Mouse (Mus musculus) kidney, embryonic 14.5 days (tissue): ENCODE data around the gene Atp9a. TPM values are rescaled to one million over a fixed set of nuclear protein-coding genes. Genes with fewer than 3 reads are reported as not detected.

Source experiments
- ATAC-seq: fragments of 200-750 bp; cut with Nextera tagmentation; 2 replicates; pipeline ENCODE4 v1.8.0; 2017; ENCODE audit warnings: moderate number of reproducible peaks, mild to moderate bottlenecking, moderate TSS enrichment, moderate library complexity; ENCODE audit not compliant: low FRiP score, low TSS enrichment
- H3K27ac ChIP-seq: fragments of 300-500 bp; sonication (generic); 2 replicates; pipeline ENCODE4 v1.5.1; 2014; ENCODE audit warnings: low read depth, mild to moderate bottlenecking, low read length, moderate library complexity, mixed read lengths
- H3K27me3 ChIP-seq: fragments of 300-500 bp; sonication (generic); 2 replicates; pipeline ENCODE4 v1.6.1; 2014; ENCODE audit warnings: mild to moderate bottlenecking, low read length; ENCODE audit not compliant: control insufficient read depth, insufficient read depth
- H3K36me3 ChIP-seq: fragments of 300-500 bp; sonication (generic); 2 replicates; pipeline ENCODE4 v1.6.1; 2014; ENCODE audit warnings: low read length, mixed read lengths; ENCODE audit not compliant: control insufficient read depth, insufficient read depth
- H3K4me1 ChIP-seq: fragments of 300-500 bp; sonication (generic); 2 replicates; pipeline ENCODE4 v1.6.1; 2014; ENCODE audit warnings: low read length, mixed read lengths; ENCODE audit not compliant: control insufficient read depth, insufficient read depth
- H3K4me2 ChIP-seq: fragments of 300-500 bp; sonication (generic); replicated peaks from 2 replicates; pipeline ENCODE4 v1.6.1; 2014; ENCODE audit warnings: low read depth, mild to moderate bottlenecking, low read length
- H3K4me3 ChIP-seq: fragments of 300-500 bp; sonication (generic); 2 replicates; pipeline ENCODE4 v1.5.1; 2014; ENCODE audit warnings: mild to moderate bottlenecking, low read length
- H3K9ac ChIP-seq: fragments of 300-500 bp; sonication (generic); 2 replicates; pipeline ENCODE4 v1.6.1; 2014; ENCODE audit warnings: low read depth, mild to moderate bottlenecking, low read length, moderate library complexity
- H3K9me3 ChIP-seq: fragments of 300-500 bp; sonication (generic); 2 replicates; pipeline ENCODE4 v1.6.1; 2016; ENCODE audit warnings: low read length; ENCODE audit not compliant: control insufficient read depth
- WGBS: fragments of 180-500 bp; shearing (Covaris S2); extraction: QIAGEN DNeasy Blood & Tissue Kit; methylation state at CpG from one replicate; pipeline ENCODE4 v1.1.7; 2014; 5-methylcytosine and 5-hydroxymethylcytosine counted together
- polyA plus RNA-seq: library from polyadenylated mRNA; unstranded; fragments of >200 nt; fragmentation: Nextera tagmentation; extraction: Ambion mirVana; gene quantifications from 2 replicates; pipeline ENCODE4 v1.2.1, GENCODE M21; 2014

Gene Atp9a
- polyA plus RNA-seq, 1 experiment from 2014 or later: 8.0 TPM

DNA sequence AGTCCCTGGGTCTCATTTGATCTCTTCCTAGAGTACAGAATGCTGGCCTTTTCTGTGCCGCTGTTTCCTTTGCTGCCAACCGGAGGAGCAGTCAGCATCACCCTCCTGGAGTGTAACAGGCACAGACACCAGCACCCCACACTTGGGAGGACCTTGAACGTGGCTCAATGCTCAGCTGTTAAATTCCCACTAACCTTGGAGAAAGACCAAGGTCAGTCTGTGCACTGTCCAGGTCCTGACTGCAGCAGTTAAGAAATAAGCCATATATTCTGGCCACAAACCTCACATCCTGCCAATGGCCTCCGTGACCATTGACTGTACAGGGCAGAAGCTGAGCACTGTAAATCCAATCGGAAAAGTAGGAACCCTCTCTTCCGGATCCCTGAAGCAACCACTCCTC lies 148.5 kb downstream of the Atp9a start:
- Histone ChIP-seq H3K9ac (no peak overlapping the region), H3K27ac (no peak overlapping the region), H3K27me3 (peaks cover 20% of the 10 kb centered on the region), H3K36me3 (no peaks in the 10 kb centered on the region), H3K4me2 (no peak overlapping the region), H3K4me3 (no peak overlapping the region), H3K9me3 (no peaks in the 10 kb centered on the region), H3K4me1 (peaks cover 8% of the 10 kb centered on the region; the same call in 1 of the 2 replicates)
- 85% methylated on average over 6 of the region's 6 CpGs for WGBS
- ATAC-seq: no peak

DNA sequence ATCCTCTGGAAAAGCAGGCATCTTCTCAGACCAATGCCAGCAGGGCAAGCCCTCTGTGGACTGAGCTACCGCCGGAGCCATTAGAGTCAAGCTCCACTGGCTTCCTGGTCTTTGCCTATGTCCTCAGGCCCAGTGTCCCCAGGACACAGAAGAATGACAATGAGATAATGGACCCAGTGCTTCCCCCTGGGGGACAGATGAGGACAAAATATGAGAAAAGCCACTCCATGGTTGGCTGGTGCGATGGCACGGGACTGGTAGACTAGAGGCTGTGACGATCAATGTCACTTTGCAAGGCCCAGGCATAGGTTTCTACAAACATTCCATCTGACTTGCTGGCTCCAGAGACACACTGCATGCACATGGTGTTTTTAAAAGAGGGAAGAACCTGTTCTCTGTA lies 149.2 kb downstream of the Atp9a start:
- no peak overlapping the region for H3K4me3 ChIP-seq
- H3K9ac ChIP-seq: no peak overlapping the region
- no peak overlapping the region for H3K27ac ChIP-seq
- H3K4me1 ChIP-seq: peaks cover 10% of the 10 kb centered on the region; the same call in 1 of the 2 replicates
- no peaks in the 10 kb centered on the region for H3K36me3 ChIP-seq
- no peaks in the 10 kb centered on the region for H3K9me3 ChIP-seq
- no peak overlapping the region for H3K4me2 ChIP-seq
- 77% methylated on average over 5 of the region's 5 CpGs for WGBS
- peaks cover 20% of the 10 kb centered on the region for H3K27me3 ChIP-seq
- ATAC-seq: no peak

DNA sequence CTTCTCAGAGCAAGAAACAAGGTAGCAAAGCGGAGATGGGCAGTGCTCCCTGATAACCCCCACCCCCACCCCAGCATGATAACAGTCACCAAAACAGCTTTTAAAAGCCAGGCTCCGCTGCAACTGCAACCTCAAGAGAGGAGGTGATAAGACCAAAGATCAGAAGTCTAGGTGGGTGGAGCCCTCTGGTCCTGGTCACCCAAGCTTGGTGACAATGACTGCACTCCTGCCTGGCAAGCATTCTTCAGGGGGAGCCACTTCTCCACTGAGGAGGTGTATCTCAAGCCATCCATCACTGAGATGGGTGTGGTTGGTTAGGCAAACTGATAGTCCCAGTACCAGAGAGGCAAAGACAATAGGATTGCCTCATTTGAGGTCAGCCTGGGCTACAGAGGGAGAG lies 151.1 kb downstream of the Atp9a start:
- Histone ChIP-seq H3K9me3 (no peaks in the 10 kb centered on the region), H3K9ac (no peak overlapping the region), H3K27ac (no peak overlapping the region), H3K27me3 (peaks cover 20% of the 10 kb centered on the region), H3K4me2 (no peak overlapping the region), H3K36me3 (no peaks in the 10 kb centered on the region), H3K4me1 (peaks cover 13% of the 10 kb centered on the region; the same call in 1 of the 2 replicates), H3K4me3 (no peak overlapping the region)
- WGBS: 60% methylated on average over 2 of the region's 2 CpGs
- ATAC-seq: no peak

DNA sequence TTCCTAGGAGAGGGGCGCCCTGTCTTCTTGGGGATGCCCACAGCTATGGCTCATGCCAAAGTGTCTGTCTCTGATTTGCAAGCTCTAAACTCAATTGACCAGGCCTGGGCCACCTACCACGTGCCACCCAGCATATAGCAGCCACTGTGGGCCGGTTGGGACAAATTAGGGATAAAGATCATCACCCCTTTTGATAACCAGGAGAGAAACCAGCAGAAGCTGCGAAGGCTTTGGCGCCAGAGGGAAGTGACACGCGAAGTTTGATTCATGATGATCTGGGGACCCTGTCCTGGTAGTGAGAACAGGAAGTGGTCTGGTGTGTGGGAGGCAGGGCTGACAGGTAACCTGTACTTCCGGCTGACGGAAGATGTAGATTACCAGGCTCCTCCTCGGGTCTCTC lies 151.7 kb downstream of the Atp9a start:
- H3K4me3 ChIP-seq: peak overlapping the region; percentile 49
- H3K4me1 ChIP-seq: peaks cover 13% of the 10 kb centered on the region; the same call in 1 of the 2 replicates
- no peaks in the 10 kb centered on the region for H3K9me3 ChIP-seq
- peak overlapping the region; percentile 82 for H3K4me2 ChIP-seq
- no peaks in the 10 kb centered on the region for H3K36me3 ChIP-seq
- peaks cover 20% of the 10 kb centered on the region for H3K27me3 ChIP-seq
- no peak overlapping the region for H3K27ac ChIP-seq
- WGBS: 27% methylated on average over 10 of the region's 10 CpGs
- no peak for ATAC-seq
- H3K9ac ChIP-seq: peak overlapping the region; percentile 58

DNA sequence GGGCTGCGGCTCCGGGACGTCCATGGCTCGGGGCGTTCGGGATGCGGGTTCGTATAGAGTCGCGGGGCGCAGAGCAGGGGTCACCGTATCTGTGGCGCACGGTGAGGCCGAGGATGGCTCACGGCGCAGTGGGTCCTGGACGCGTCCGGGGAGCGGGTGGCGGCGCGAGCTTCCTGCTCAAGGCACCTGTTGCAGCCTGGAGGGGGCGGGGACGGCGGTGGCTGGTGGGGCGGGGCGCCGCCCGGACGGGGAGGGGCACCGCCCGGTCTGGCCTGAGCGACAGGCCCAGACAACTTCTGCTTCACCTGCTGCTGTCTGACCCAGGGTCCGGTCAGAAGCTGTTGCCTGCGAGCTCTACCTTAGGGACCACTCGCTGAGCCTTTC lies 152.0 kb downstream of the Atp9a start:
- no peak overlapping the region for H3K27ac ChIP-seq
- peak; percentile 75 for ATAC-seq
- peak overlapping the region; percentile 49 for H3K4me3 ChIP-seq
- peaks cover 20% of the 10 kb centered on the region for H3K27me3 ChIP-seq
- peaks cover 13% of the 10 kb centered on the region; the same call in 1 of the 2 replicates for H3K4me1 ChIP-seq
- no peaks in the 10 kb centered on the region for H3K9me3 ChIP-seq
- H3K4me2 ChIP-seq: peak overlapping the region; percentile 82
- peak overlapping the region; percentile 58 for H3K9ac ChIP-seq
- WGBS: under 1% methylated on average over 37 of the region's 38 CpGs
- H3K36me3 ChIP-seq: no peaks in the 10 kb centered on the region

DNA sequence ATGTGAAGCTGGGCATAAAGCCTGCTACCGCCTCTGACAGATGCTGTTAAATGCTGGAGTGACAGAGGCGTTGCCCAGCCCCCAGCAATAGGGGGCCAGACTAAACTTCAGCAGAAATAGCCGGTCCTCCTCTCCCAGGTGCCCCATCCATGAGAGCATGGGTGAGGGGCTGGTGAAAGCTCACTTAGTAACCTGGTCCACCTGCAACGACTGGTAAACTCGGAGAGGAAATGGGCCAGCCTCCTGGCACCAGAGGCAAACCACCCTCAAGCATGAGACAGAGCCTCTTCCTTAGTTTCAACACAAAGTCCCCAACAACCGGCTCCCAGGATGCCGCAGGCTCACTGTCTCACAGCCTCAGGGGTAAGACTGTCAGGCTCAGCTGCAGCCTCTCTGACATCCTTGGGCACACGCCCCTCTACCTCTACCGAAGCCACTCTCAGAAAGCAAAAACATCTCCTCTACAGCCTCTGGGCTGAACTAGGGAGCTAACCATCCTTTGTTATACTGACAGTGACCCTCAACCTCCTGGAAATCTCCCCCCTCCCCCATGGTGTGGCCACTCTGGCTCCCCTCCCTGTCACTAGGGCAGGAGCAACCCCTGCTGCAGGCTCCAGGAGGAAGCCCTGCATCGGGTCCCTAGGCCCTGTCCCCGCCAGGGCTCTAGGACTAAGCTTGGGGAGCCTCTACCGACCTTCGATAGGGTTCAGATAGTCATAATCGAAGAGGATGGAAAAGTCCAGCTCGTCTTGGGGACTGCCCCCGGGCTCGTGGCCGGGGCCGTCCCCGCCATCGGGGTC lies 152.6 kb downstream of the Atp9a start:
- peaks cover 20% of the 10 kb centered on the region for H3K27me3 ChIP-seq
- 6% methylated on average over 21 of the region's 21 CpGs for WGBS
- peaks cover 13% of the 10 kb centered on the region; the same call in 1 of the 2 replicates for H3K4me1 ChIP-seq
- H3K4me2 ChIP-seq: peak overlapping the region; percentile 82
- ATAC-seq: no peak
- peak overlapping the region; percentile 49 for H3K4me3 ChIP-seq
- H3K9ac ChIP-seq: peak overlapping the region; percentile 58
- no peaks in the 10 kb centered on the region for H3K9me3 ChIP-seq
- no peaks in the 10 kb centered on the region for H3K36me3 ChIP-seq
- no peak overlapping the region for H3K27ac ChIP-seq

DNA sequence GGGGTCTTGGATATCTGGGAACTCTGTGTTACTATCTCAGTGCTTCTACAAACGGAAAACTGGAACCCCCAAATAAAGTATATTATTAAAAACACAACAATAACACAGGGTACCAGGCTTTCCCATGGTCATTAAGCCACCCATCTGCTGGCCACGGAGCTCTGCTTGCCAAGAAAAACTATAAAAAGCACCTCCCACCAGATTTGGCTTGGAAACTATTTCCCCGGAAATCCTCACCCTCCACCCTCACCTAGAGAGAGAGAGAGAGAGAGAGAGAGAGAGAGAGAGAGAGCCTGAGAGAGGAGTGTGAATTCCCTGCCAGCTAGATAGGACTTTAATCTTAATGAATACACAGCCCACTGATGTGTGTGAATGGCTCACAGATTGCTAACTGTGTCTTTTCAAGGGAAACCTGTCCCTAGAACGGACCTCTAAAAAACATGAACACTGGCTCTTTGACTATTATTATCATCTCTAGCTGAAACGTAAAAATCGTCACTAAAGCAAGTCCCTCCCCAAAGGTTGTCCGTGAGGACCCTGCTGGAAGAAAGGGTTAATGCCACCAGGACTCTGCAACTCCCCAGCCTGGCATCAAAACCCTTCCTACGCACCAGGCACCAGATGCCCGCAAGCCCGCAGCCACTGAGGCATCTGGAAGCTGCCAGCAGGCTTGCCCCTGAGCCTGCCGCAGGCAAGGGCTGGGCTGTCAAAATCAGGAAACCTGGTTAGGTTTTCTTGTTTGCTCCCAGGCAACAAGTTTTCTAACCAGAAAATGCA lies 153.4 kb downstream of the Atp9a start:
- Histone ChIP-seq H3K9me3 (no peaks in the 10 kb centered on the region), H3K9ac (no peak overlapping the region), H3K36me3 (no peaks in the 10 kb centered on the region), H3K27ac (no peak overlapping the region), H3K4me2 (peak overlapping the region; percentile 82), H3K4me3 (peak overlapping the region; percentile 49; the same call in 1 of the 2 replicates), H3K4me1 (peaks cover 13% of the 10 kb centered on the region; the same call in 1 of the 2 replicates), H3K27me3 (peaks cover 20% of the 10 kb centered on the region)
- ATAC-seq: no peak
- WGBS: 54% methylated on average over 11 of the region's 11 CpGs

DNA sequence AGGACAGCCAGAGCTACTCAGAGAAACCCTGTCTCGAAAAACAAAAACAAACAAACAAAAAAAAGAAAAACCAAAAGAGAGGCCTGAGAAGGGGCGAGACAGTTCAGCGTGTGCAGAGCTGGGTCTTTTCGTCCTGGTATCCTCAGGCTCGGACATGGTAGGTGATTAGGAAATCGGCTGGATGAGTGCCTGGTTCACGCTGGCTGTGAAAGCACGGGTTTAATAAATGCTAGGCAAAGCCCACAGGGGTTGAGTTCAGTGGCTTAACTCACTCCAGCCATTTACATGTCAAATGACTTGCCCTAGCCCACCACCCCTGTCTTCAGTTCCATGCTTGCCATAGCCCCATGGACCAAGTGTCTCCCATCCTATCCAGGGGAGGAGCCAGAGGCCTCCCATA lies 155.1 kb downstream of the Atp9a start:
- 81% methylated on average over 8 of the region's 8 CpGs for WGBS
- H3K9ac ChIP-seq: no peak overlapping the region
- H3K27ac ChIP-seq: no peak overlapping the region
- no peak overlapping the region for H3K4me3 ChIP-seq
- no peak for ATAC-seq
- H3K36me3 ChIP-seq: no peaks in the 10 kb centered on the region
- H3K9me3 ChIP-seq: no peaks in the 10 kb centered on the region
- peaks cover 13% of the 10 kb centered on the region; the same call in 1 of the 2 replicates for H3K4me1 ChIP-seq
- no peak overlapping the region for H3K4me2 ChIP-seq
- peaks cover 20% of the 10 kb centered on the region for H3K27me3 ChIP-seq

DNA sequence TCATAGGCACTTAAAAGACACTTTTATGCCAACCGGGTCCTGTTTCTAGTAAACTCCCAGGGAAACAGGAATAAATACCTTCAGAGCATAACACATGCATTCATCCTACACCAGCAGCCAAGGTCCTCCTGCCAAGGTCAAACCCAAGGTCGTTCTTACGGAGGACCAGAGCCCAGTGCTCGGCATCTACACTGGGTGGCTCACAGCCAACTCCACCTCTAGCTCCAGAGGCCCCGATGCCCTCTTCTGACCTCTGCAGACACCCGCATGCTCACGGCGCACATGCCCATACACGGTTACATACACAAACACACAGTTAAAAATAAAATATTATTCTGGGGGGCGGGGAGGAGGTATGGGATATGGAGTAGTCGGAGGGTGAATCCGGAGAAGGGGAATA lies 155.7 kb downstream of the Atp9a start:
- no peak overlapping the region for H3K4me3 ChIP-seq
- H3K4me1 ChIP-seq: peaks cover 13% of the 10 kb centered on the region; the same call in 1 of the 2 replicates
- H3K4me2 ChIP-seq: no peak overlapping the region
- no peaks in the 10 kb centered on the region for H3K9me3 ChIP-seq
- no peak overlapping the region for H3K9ac ChIP-seq
- peaks cover 20% of the 10 kb centered on the region for H3K27me3 ChIP-seq
- no peak for ATAC-seq
- 85% methylated on average over 12 of the region's 12 CpGs for WGBS
- H3K36me3 ChIP-seq: no peaks in the 10 kb centered on the region
- no peak overlapping the region for H3K27ac ChIP-seq
